Mouse (Mus musculus): Measurements from ENCODE around the gene Krt84. TPM values are rescaled to one million over a fixed set of nuclear protein-coding genes. Genes with fewer than 3 reads are reported as not detected.

Krt84 gene
- polyA plus RNA-seq, 2 experiments: 1.8 to 8.1 TPM

- DNase-seq (ENCODE audit: low spot score): no peak
- no peaks in the 10 kb centered on the region for H3K36me3 ChIP-seq (ENCODE audit: control insufficient read depth, insufficient read depth, low read length)
- WGBS: 59% methylated on average over 2 of the region's 2 CpGs
- H3K9ac ChIP-seq (ENCODE audit: low read depth, low read length, severe bottlenecking): no peak overlapping the region
- TF ChIP-seq POLR2A (IDR thresholded peaks at IDR 0.05; ENCODE audit: borderline replicate concordance, extremely low read depth, insufficient read depth, insufficient read length): no peak
- no peak overlapping the region for H3K4me3 ChIP-seq (replicated peaks; ENCODE audit: low read length)
- no peak overlapping the region for H3K27ac ChIP-seq (replicated peaks; ENCODE audit: low read depth, low read length)
- no peaks in the 10 kb centered on the region for H3K9me3 ChIP-seq (ENCODE audit: control insufficient read depth, low read length)
- no peak for ATAC-seq (ENCODE audit: low FRiP score, low read depth)
- no peak overlapping the region for H3K4me2 ChIP-seq (replicated peaks; ENCODE audit: low read depth, low read length, severe bottlenecking)
- H3K27me3 ChIP-seq (ENCODE audit: control insufficient read depth, insufficient read depth, low read length): no peaks in the 10 kb centered on the region
- peaks cover 6% of the 10 kb centered on the region; the same call in 1 of the 2 replicates for H3K4me1 ChIP-seq (ENCODE audit: control insufficient read depth, insufficient read depth, low read length)
Measured at GRCm38 (mm10) chr15:101497181-101497580, 35.4 kb downstream of the Krt84 start.

DNA sequence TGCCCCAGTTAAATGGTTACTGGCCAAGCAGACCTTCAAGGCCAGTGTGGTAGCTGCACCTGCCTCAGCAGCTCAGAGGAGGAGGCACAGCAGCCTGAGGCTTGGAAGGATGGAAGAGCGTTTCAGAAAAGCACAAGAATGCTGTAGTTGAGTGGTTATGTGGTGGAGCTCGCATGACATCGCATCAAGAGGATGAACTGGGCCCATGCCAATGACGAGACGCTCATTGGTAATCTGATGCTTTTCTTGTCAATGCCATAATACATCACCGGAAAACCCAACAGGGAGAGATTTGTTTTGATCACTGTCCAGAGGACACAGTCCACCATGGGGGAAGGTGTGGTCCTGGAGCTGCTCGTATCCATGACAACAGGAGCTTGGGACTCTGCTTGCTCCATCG, 37.4 kb downstream of the Krt84 start:
- H3K27me3 ChIP-seq (ENCODE audit: control insufficient read depth, insufficient read depth, low read length): no peaks in the 10 kb centered on the region
- no peaks in the 10 kb centered on the region for H3K9me3 ChIP-seq (ENCODE audit: control insufficient read depth, low read length)
- ATAC-seq (ENCODE audit: low FRiP score, low read depth) (no peak), DNase-seq (ENCODE audit: low spot score) (no peak)
- H3K4me3 ChIP-seq (replicated peaks; ENCODE audit: low read length): no peak overlapping the region
- no peaks in the 10 kb centered on the region for H3K36me3 ChIP-seq (ENCODE audit: control insufficient read depth, insufficient read depth, low read length)
- peaks cover 6% of the 10 kb centered on the region; the same call in 1 of the 2 replicates for H3K4me1 ChIP-seq (ENCODE audit: control insufficient read depth, insufficient read depth, low read length)
- H3K4me2 ChIP-seq (replicated peaks; ENCODE audit: low read depth, low read length, severe bottlenecking): no peak overlapping the region
- WGBS: 76% methylated on average over 8 of the region's 8 CpGs
- no peak overlapping the region for H3K27ac ChIP-seq (replicated peaks; ENCODE audit: low read depth, low read length)
- TF ChIP-seq POLR2A (IDR thresholded peaks at IDR 0.05; ENCODE audit: borderline replicate concordance, extremely low read depth, insufficient read depth, insufficient read length): no peak
- no peak overlapping the region for H3K9ac ChIP-seq (ENCODE audit: low read depth, low read length, severe bottlenecking)

DNA sequence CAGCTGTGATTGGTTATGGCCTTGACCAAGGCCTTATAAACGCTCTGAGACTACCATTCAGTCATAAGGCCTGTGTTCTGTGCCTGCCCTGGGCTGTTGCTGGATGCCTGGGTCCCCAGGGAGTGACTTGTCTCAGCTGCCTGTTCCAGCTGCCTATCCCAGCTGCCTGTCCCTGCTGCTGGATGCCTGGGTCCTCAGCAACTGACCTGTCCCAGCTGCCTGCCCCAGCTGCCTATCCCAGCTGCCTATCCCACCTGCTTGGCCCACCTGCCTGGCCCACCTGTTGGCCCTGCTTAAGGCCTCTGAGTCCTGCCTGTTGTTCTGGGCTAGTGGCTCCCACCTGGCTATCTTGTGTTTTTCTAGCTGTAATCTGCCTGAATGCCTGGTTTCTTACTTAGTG, 38.4 kb downstream of the Krt84 start:
- Histone ChIP-seq H3K9me3 (ENCODE audit: control insufficient read depth, low read length) (no peaks in the 10 kb centered on the region), H3K27ac (replicated peaks; ENCODE audit: low read depth, low read length) (no peak overlapping the region), H3K9ac (ENCODE audit: low read depth, low read length, severe bottlenecking) (no peak overlapping the region), H3K4me2 (replicated peaks; ENCODE audit: low read depth, low read length, severe bottlenecking) (no peak overlapping the region), H3K4me1 (ENCODE audit: control insufficient read depth, insufficient read depth, low read length) (peaks cover 6% of the 10 kb centered on the region; the same call in 1 of the 2 replicates), H3K36me3 (ENCODE audit: control insufficient read depth, insufficient read depth, low read length) (no peaks in the 10 kb centered on the region), H3K4me3 (replicated peaks; ENCODE audit: low read length) (no peak overlapping the region), H3K27me3 (ENCODE audit: control insufficient read depth, insufficient read depth, low read length) (no peaks in the 10 kb centered on the region)
- no peak for ATAC-seq (ENCODE audit: low FRiP score, low read depth)
- no peak for DNase-seq (ENCODE audit: low spot score)
- TF ChIP-seq POLR2A (IDR thresholded peaks at IDR 0.05; ENCODE audit: borderline replicate concordance, extremely low read depth, insufficient read depth, insufficient read length): no peak
- WGBS: 38% methylated on average over 1 of the region's 1 CpGs

DNA sequence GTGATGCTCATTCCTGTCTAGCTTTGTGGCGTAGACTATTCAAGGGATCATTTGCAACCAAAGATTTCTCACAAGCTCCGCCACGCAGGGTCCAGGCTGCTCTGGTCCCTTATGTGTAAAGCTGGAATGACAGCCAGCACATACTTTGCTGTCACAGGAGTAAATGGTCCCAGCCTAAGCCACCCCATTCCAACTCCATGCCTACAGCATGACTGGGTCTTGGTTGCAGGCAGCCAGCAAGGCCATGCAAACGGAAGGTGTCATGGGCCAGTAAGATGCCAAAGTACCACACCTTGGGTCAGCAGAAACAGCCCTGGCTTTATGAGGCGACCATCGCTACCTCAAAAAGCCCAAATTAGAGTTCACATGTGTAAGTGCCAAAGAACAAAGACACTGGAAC, 38.9 kb downstream of the Krt84 start:
- 84% methylated on average over 6 of the region's 6 CpGs for WGBS
- no peak overlapping the region for H3K4me2 ChIP-seq (replicated peaks; ENCODE audit: low read depth, low read length, severe bottlenecking)
- no peaks in the 10 kb centered on the region for H3K27me3 ChIP-seq (ENCODE audit: control insufficient read depth, insufficient read depth, low read length)
- DNase-seq (ENCODE audit: low spot score) (no peak), ATAC-seq (ENCODE audit: low FRiP score, low read depth) (no peak)
- H3K27ac ChIP-seq (replicated peaks; ENCODE audit: low read depth, low read length): no peak overlapping the region
- no peak overlapping the region for H3K4me3 ChIP-seq (replicated peaks; ENCODE audit: low read length)
- no peak overlapping the region for H3K9ac ChIP-seq (ENCODE audit: low read depth, low read length, severe bottlenecking)
- peaks cover 6% of the 10 kb centered on the region; the same call in 1 of the 2 replicates for H3K4me1 ChIP-seq (ENCODE audit: control insufficient read depth, insufficient read depth, low read length)
- H3K9me3 ChIP-seq (ENCODE audit: control insufficient read depth, low read length): no peaks in the 10 kb centered on the region
- H3K36me3 ChIP-seq (ENCODE audit: control insufficient read depth, insufficient read depth, low read length): no peaks in the 10 kb centered on the region
- no peak for TF ChIP-seq POLR2A (IDR thresholded peaks at IDR 0.05; ENCODE audit: borderline replicate concordance, extremely low read depth, insufficient read depth, insufficient read length)

- Histone ChIP-seq H3K27me3 (ENCODE audit: control insufficient read depth, insufficient read depth, low read length) (no peaks in the 10 kb centered on the region), H3K4me1 (ENCODE audit: control insufficient read depth, insufficient read depth, low read length) (peaks cover 6% of the 10 kb centered on the region; the same call in 1 of the 2 replicates), H3K4me2 (replicated peaks; ENCODE audit: low read depth, low read length, severe bottlenecking) (no peak overlapping the region), H3K36me3 (ENCODE audit: control insufficient read depth, insufficient read depth, low read length) (no peaks in the 10 kb centered on the region), H3K9me3 (ENCODE audit: control insufficient read depth, low read length) (no peaks in the 10 kb centered on the region), H3K27ac (replicated peaks; ENCODE audit: low read depth, low read length) (no peak overlapping the region), H3K4me3 (replicated peaks; ENCODE audit: low read length) (no peak overlapping the region), H3K9ac (ENCODE audit: low read depth, low read length, severe bottlenecking) (no peak overlapping the region)
- 36% methylated on average over 8 of the region's 8 CpGs for WGBS
- no peak for TF ChIP-seq POLR2A (IDR thresholded peaks at IDR 0.05; ENCODE audit: borderline replicate concordance, extremely low read depth, insufficient read depth, insufficient read length)
- ATAC-seq (ENCODE audit: low FRiP score, low read depth): no peak
- DNase-seq (ENCODE audit: low spot score): no peak
Measured at GRCm38 (mm10) chr15:101492718-101493117, 39.9 kb downstream of the Krt84 start.

GRCm38 (mm10) chr15:101491431-101491830, 41.2 kb downstream of the Krt84 start, which contains the start of gene Krt83:
TSS of gene Krt83 (minus strand) at chr15:101491512.
- DNase-seq (ENCODE audit: low spot score) (no peak), ATAC-seq (ENCODE audit: low FRiP score, low read depth) (no peak)
- Histone ChIP-seq H3K4me1 (ENCODE audit: control insufficient read depth, insufficient read depth, low read length) (peaks cover 6% of the 10 kb centered on the region; the same call in 1 of the 2 replicates), H3K27ac (replicated peaks; ENCODE audit: low read depth, low read length) (no peak within 1 kb of the TSS), H3K9me3 (ENCODE audit: control insufficient read depth, low read length) (no peaks in the 10 kb centered on the region), H3K27me3 (ENCODE audit: control insufficient read depth, insufficient read depth, low read length) (no peaks in the 10 kb centered on the region), H3K36me3 (ENCODE audit: control insufficient read depth, insufficient read depth, low read length) (no peaks in the 10 kb centered on the region), H3K9ac (ENCODE audit: low read depth, low read length, severe bottlenecking) (no peak within 1 kb of the TSS), H3K4me3 (replicated peaks; ENCODE audit: low read length) (no peak within 1 kb of the TSS), H3K4me2 (replicated peaks; ENCODE audit: low read depth, low read length, severe bottlenecking) (no peak within 1 kb of the TSS)
- no peak for TF ChIP-seq POLR2A (IDR thresholded peaks at IDR 0.05; ENCODE audit: borderline replicate concordance, extremely low read depth, insufficient read depth, insufficient read length)
- 69% methylated on average over 6 of the region's 6 CpGs for WGBS
